Mouse (Mus musculus): ENCODE data around the gene Psmc5. TPM values are rescaled to one million over a fixed set of nuclear protein-coding genes. Genes with fewer than 3 reads are reported as not detected.

Psmc5 gene
- polyA plus RNA-seq, 1 experiment from 2014 or later = 241 TPM

DNA sequence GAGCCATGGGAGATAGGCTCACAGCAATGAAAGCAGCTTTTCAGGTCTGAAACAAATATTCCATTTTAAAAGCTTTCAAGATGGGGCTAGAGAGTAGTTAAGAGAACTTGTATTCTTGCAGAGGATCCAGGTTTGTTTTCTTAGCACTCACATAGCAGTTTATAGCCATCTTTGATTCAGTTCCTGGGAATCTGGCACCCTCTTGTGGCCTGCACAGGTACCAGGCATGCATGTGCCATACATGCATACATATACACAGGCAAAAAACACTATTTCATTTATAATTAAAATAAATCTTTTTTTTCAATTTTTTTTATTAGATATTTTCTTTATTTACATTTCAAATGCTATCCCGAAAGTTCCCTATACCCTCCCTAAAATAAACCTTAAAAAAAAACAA, 9.1 kb upstream of the Psmc5 start:
- no peak overlapping the region for H3K4me3 ChIP-seq (ENCODE audit: low read depth, low read length)
- no peaks in the 10 kb centered on the region for H3K27me3 ChIP-seq (ENCODE audit: control insufficient read depth, insufficient read depth, low read length)
- H3K4me2 ChIP-seq (replicated peaks; ENCODE audit: low read depth, low read length) = no peak overlapping the region
- H3K9ac ChIP-seq (replicated peaks; ENCODE audit: low read depth, low read length) = no peak overlapping the region
- peaks cover 4% of the 10 kb centered on the region; the same call in 1 of the 2 replicates for H3K9me3 ChIP-seq (ENCODE audit: control insufficient read depth, low read depth, low read length)
- no peak for ATAC-seq (ENCODE audit: insufficient number of reproducible peaks, insufficient read depth, low FRiP score, low read depth)
- no peak overlapping the region for H3K27ac ChIP-seq (ENCODE audit: low read length)
- WGBS = 96% methylated on average over 1 of the region's 1 CpGs
- H3K4me1 ChIP-seq (ENCODE audit: control insufficient read depth, insufficient read depth, low read length) = no peaks in the 10 kb centered on the region
- H3K36me3 ChIP-seq (ENCODE audit: control insufficient read depth, insufficient read depth, low read length) = peaks cover 94% of the 10 kb centered on the region

DNA sequence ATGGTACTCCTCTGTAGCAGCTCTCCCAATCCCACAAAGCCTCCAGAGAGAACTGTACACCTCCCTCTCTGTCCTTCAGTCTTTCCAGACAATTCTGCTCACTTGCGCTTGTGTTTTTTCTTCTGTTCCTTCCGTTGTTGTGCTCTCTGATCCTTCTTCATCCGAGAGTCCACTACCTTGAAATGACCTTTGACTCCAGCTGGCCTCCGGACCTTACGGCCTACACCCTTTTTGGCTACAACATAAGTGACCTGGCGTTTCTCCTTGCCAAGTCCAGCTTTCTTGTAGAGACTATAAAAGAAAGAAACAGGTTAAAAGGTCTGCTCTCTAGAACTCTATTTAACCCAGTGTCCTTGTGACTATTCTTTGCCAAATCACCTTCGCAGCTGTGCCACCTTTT, 6.6 kb upstream of the Psmc5 start:
- Histone ChIP-seq H3K36me3 (ENCODE audit: control insufficient read depth, insufficient read depth, low read length) (peaks cover 87% of the 10 kb centered on the region), H3K4me2 (replicated peaks; ENCODE audit: low read depth, low read length) (no peak overlapping the region), H3K9me3 (ENCODE audit: control insufficient read depth, low read depth, low read length) (peaks cover 4% of the 10 kb centered on the region; the same call in 1 of the 2 replicates), H3K27ac (ENCODE audit: low read length) (no peak overlapping the region), H3K4me1 (ENCODE audit: control insufficient read depth, insufficient read depth, low read length) (no peaks in the 10 kb centered on the region), H3K27me3 (ENCODE audit: control insufficient read depth, insufficient read depth, low read length) (no peaks in the 10 kb centered on the region), H3K4me3 (ENCODE audit: low read depth, low read length) (no peak overlapping the region), H3K9ac (replicated peaks; ENCODE audit: low read depth, low read length) (no peak overlapping the region)
- ATAC-seq (ENCODE audit: insufficient number of reproducible peaks, insufficient read depth, low FRiP score, low read depth) = no peak
- WGBS = 87% methylated on average over 7 of the region's 7 CpGs

DNA sequence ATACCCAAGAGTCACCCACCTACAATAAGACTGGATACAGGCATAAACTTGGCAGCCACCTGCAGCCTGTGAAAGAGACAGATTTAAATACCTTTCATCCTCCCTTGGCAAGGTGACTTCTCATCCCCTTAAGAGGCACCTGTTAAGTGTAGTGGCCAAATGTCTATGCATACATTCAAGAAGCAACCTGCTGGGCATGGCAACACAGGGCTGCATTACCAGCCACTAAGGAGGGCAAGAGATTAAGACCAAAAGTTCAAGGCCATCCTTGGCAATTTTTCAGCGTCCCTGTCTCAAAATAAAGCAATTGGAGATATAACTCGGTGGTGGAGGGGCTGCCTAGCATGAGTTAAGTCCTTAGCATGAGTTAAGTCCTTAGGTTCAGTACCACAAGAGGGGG, 1.2 kb upstream of the Psmc5 start:
- Histone ChIP-seq H3K9ac (replicated peaks; ENCODE audit: low read depth, low read length) (peak overlapping the region; percentile 73), H3K4me3 (ENCODE audit: low read depth, low read length) (peak overlapping the region; percentile 77), H3K27me3 (ENCODE audit: control insufficient read depth, insufficient read depth, low read length) (no peaks in the 10 kb centered on the region), H3K27ac (ENCODE audit: low read length) (no peak overlapping the region), H3K4me2 (replicated peaks; ENCODE audit: low read depth, low read length) (peak overlapping the region; percentile 94), H3K9me3 (ENCODE audit: control insufficient read depth, low read depth, low read length) (no peaks in the 10 kb centered on the region), H3K36me3 (ENCODE audit: control insufficient read depth, insufficient read depth, low read length) (peaks cover 51% of the 10 kb centered on the region), H3K4me1 (ENCODE audit: control insufficient read depth, insufficient read depth, low read length) (peaks cover 17% of the 10 kb centered on the region)
- WGBS = 16% methylated on average over 2 of the region's 2 CpGs
- ATAC-seq (ENCODE audit: insufficient number of reproducible peaks, insufficient read depth, low FRiP score, low read depth) = no peak

DNA sequence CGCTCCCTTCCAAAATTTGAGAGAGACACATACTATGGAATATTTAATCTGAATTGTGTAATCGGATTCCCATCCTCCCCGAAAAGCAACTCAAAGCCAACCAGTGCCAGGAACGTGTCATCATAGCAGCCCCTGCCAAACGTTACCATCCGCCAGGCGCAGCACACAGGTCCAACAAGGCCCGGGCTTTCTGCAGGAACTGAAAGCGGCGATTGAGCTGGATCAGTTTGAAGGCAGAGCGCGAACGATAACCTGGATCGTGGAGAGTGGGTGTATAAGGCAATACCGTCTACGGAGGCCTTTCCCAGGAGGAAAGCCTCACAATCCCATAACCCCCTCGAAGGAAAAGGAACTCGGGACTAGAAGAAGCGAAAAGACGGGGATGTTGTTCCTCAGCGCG, 780 bp upstream of the Psmc5 start:
- H3K9me3 ChIP-seq (ENCODE audit: control insufficient read depth, low read depth, low read length) = no peaks in the 10 kb centered on the region
- H3K4me2 ChIP-seq (replicated peaks; ENCODE audit: low read depth, low read length) = peak overlapping the region; percentile 94
- H3K4me3 ChIP-seq (ENCODE audit: low read depth, low read length) = peak overlapping the region; percentile 77
- no peaks in the 10 kb centered on the region for H3K27me3 ChIP-seq (ENCODE audit: control insufficient read depth, insufficient read depth, low read length)
- H3K27ac ChIP-seq (ENCODE audit: low read length) = peak overlapping the region; percentile 67; the same call in 1 of the 2 replicates
- no peak for ATAC-seq (ENCODE audit: insufficient number of reproducible peaks, insufficient read depth, low FRiP score, low read depth)
- peaks cover 17% of the 10 kb centered on the region for H3K4me1 ChIP-seq (ENCODE audit: control insufficient read depth, insufficient read depth, low read length)
- H3K9ac ChIP-seq (replicated peaks; ENCODE audit: low read depth, low read length) = peak overlapping the region; percentile 73
- 2% methylated on average over 22 of the region's 22 CpGs for WGBS
- H3K36me3 ChIP-seq (ENCODE audit: control insufficient read depth, insufficient read depth, low read length) = peaks cover 47% of the 10 kb centered on the region

DNA sequence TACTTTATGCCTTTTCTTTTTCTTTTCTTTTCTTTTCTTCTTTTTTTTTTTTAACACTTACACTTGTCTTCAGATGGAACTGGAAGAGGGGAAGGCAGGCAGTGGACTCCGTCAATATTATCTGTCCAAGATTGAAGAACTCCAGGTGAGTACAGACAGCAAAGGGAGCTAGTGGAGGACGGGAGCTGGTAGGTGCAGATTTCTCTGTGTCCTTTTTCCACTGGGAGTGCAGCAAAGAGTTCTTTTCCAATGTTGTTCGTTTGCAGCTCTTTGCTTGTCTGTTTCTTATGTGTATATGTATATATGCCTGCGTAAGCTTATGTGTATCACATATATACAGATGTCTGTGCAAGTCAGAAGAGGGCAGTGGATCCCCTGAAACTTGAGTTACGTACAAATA, 821 bp downstream of the Psmc5 start:
- H3K9ac ChIP-seq (replicated peaks; ENCODE audit: low read depth, low read length) = peak overlapping the region; percentile 73; the same call in 1 of the 2 replicates
- H3K27me3 ChIP-seq (ENCODE audit: control insufficient read depth, insufficient read depth, low read length) = no peaks in the 10 kb centered on the region
- peaks cover 39% of the 10 kb centered on the region for H3K36me3 ChIP-seq (ENCODE audit: control insufficient read depth, insufficient read depth, low read length)
- H3K4me3 ChIP-seq (ENCODE audit: low read depth, low read length) = peak overlapping the region; percentile 77
- no peak for ATAC-seq (ENCODE audit: insufficient number of reproducible peaks, insufficient read depth, low FRiP score, low read depth)
- H3K9me3 ChIP-seq (ENCODE audit: control insufficient read depth, low read depth, low read length) = no peaks in the 10 kb centered on the region
- H3K4me1 ChIP-seq (ENCODE audit: control insufficient read depth, insufficient read depth, low read length) = peaks cover 17% of the 10 kb centered on the region
- H3K4me2 ChIP-seq (replicated peaks; ENCODE audit: low read depth, low read length) = peak overlapping the region; percentile 94
- 55% methylated on average over 5 of the region's 5 CpGs for WGBS
- no peak overlapping the region; the same call in 1 of the 2 replicates for H3K27ac ChIP-seq (ENCODE audit: low read length)

DNA sequence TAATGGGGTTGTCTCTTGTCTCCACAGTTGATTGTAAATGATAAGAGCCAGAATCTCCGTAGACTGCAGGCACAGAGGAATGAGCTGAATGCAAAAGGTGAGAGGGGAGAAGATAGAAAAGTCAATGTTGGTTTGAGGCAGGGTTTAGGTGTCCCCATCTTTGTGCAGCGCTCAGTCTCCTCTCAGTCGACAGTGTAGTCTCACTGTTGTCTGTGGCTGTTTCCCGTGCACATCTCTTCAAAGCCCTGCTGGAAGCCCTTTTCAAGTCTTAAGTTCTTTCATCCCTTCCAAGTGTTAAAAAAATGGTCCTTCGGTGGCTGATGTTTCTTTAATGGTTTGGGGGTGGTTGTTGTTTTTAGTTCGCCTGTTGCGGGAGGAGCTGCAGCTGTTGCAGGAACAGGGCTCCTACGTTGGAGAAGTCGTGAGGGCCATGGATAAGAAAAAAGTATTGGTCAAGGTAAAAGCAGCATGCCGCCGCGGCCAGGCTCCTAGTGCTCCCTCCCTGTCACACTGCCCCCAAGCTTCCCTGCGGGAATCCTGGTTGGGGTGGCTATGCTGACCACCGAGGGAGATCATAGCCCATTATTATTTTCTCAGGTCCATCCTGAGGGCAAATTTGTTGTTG, 5.0 kb downstream of the Psmc5 start:
- no peak overlapping the region for H3K4me3 ChIP-seq (ENCODE audit: low read depth, low read length)
- no peak overlapping the region for H3K27ac ChIP-seq (ENCODE audit: low read length)
- H3K4me2 ChIP-seq (replicated peaks; ENCODE audit: low read depth, low read length) = no peak overlapping the region
- ATAC-seq (ENCODE audit: insufficient number of reproducible peaks, insufficient read depth, low FRiP score, low read depth) = no peak
- no peaks in the 10 kb centered on the region for H3K9me3 ChIP-seq (ENCODE audit: control insufficient read depth, low read depth, low read length)
- no peak overlapping the region for H3K9ac ChIP-seq (replicated peaks; ENCODE audit: low read depth, low read length)
- H3K4me1 ChIP-seq (ENCODE audit: control insufficient read depth, insufficient read depth, low read length) = peaks cover 11% of the 10 kb centered on the region; the same call in 1 of the 2 replicates
- H3K36me3 ChIP-seq (ENCODE audit: control insufficient read depth, insufficient read depth, low read length) = peaks cover 63% of the 10 kb centered on the region
- 77% methylated on average over 14 of the region's 14 CpGs for WGBS
- H3K27me3 ChIP-seq (ENCODE audit: control insufficient read depth, insufficient read depth, low read length) = no peaks in the 10 kb centered on the region

DNA sequence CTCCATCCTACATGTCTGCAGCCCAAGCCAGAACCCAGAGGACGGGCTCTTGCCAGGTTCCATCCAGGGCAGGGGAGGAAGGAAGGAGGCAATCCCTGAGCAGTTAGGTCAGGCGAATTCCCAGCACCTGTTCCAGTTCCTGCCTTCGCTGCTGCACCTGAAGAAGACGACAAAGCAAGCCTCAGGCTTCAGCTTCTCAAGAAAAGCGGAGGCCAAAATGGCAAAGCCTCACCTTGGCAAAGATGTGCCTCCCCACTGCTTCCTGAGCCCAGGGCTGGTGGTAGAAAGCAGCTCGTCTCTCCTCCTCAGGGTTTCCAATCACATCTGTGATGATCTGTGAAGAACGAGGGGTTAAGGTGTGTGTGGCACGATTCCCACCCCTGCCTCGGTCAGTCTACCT, 8.0 kb downstream of the Psmc5 start:
- 91% methylated on average over 9 of the region's 9 CpGs for WGBS
- ATAC-seq (ENCODE audit: insufficient number of reproducible peaks, insufficient read depth, low FRiP score, low read depth) = no peak
- no peaks in the 10 kb centered on the region for H3K9me3 ChIP-seq (ENCODE audit: control insufficient read depth, low read depth, low read length)
- H3K9ac ChIP-seq (replicated peaks; ENCODE audit: low read depth, low read length) = no peak overlapping the region
- H3K27me3 ChIP-seq (ENCODE audit: control insufficient read depth, insufficient read depth, low read length) = no peaks in the 10 kb centered on the region
- no peak overlapping the region for H3K27ac ChIP-seq (ENCODE audit: low read length)
- peaks cover 67% of the 10 kb centered on the region for H3K36me3 ChIP-seq (ENCODE audit: control insufficient read depth, insufficient read depth, low read length)
- no peak overlapping the region for H3K4me3 ChIP-seq (ENCODE audit: low read depth, low read length)
- no peak overlapping the region for H3K4me2 ChIP-seq (replicated peaks; ENCODE audit: low read depth, low read length)
- H3K4me1 ChIP-seq (ENCODE audit: control insufficient read depth, insufficient read depth, low read length) = peaks cover 18% of the 10 kb centered on the region

DNA sequence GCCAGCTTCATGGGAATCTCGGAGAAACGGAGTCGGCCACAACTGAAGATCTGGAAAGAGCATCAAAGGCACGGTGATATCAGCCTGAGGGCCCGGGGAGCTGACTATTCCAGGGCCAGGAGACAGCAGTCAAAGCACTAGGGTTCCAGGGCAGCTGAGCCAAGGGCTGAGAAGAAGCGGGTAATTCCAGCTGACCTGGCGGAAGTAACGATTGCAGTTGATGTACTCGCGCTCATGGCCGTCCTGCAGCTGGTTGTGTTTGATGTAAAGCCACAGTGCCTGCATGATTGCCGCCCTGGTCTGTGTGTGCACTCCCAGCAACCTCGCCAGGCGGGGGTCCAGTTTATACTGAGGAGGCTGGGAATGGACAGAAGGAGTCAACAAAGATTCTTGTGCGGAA, 9.0 kb downstream of the Psmc5 start:
- H3K4me3 ChIP-seq (ENCODE audit: low read depth, low read length) = no peak overlapping the region
- H3K4me1 ChIP-seq (ENCODE audit: control insufficient read depth, insufficient read depth, low read length) = peaks cover 25% of the 10 kb centered on the region
- H3K27me3 ChIP-seq (ENCODE audit: control insufficient read depth, insufficient read depth, low read length) = no peaks in the 10 kb centered on the region
- no peak overlapping the region for H3K9ac ChIP-seq (replicated peaks; ENCODE audit: low read depth, low read length)
- no peak overlapping the region for H3K4me2 ChIP-seq (replicated peaks; ENCODE audit: low read depth, low read length)
- no peak overlapping the region for H3K27ac ChIP-seq (ENCODE audit: low read length)
- H3K9me3 ChIP-seq (ENCODE audit: control insufficient read depth, low read depth, low read length) = no peaks in the 10 kb centered on the region
- H3K36me3 ChIP-seq (ENCODE audit: control insufficient read depth, insufficient read depth, low read length) = peaks cover 61% of the 10 kb centered on the region
- no peak for ATAC-seq (ENCODE audit: insufficient number of reproducible peaks, insufficient read depth, low FRiP score, low read depth)
- WGBS = 87% methylated on average over 15 of the region's 15 CpGs

DNA sequence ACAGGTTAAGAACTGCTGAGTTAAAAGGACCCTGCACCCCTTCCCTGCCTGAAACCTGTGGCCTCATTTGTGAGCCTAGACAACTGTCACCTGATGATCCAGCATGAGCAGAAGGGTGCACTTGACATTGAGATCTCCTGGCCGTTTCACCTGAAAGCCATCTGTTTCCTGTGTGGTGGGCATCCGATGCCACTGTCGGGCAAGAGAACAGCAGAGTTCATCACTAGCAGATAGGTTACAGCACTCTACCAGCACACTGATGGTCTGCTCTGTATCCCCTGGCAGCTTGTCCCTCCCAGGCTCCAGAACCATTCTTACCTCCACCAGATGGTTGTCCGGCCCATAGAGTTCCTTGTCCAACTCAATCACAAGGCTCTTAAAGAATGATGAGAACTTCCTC, 9.6 kb downstream of the Psmc5 start:
- WGBS = 91% methylated on average over 4 of the region's 4 CpGs
- Histone ChIP-seq H3K4me1 (ENCODE audit: control insufficient read depth, insufficient read depth, low read length) (peaks cover 29% of the 10 kb centered on the region), H3K9me3 (ENCODE audit: control insufficient read depth, low read depth, low read length) (no peaks in the 10 kb centered on the region), H3K4me3 (ENCODE audit: low read depth, low read length) (no peak overlapping the region), H3K36me3 (ENCODE audit: control insufficient read depth, insufficient read depth, low read length) (peaks cover 61% of the 10 kb centered on the region), H3K27me3 (ENCODE audit: control insufficient read depth, insufficient read depth, low read length) (no peaks in the 10 kb centered on the region), H3K27ac (ENCODE audit: low read length) (no peak overlapping the region), H3K4me2 (replicated peaks; ENCODE audit: low read depth, low read length) (no peak overlapping the region), H3K9ac (replicated peaks; ENCODE audit: low read depth, low read length) (no peak overlapping the region)
- no peak for ATAC-seq (ENCODE audit: insufficient number of reproducible peaks, insufficient read depth, low FRiP score, low read depth)

Data from stomach, embryonic 14.5 days (tissue).